Mouse (Mus musculus): ENCODE data around the gene 1810009J06Rik. TPM values are rescaled to one million over a fixed set of nuclear protein-coding genes. Genes with fewer than 3 reads are reported as not detected.

The 1810009J06Rik gene
- not detected in 2 replicates for polyA plus RNA-seq (2012)

DNA sequence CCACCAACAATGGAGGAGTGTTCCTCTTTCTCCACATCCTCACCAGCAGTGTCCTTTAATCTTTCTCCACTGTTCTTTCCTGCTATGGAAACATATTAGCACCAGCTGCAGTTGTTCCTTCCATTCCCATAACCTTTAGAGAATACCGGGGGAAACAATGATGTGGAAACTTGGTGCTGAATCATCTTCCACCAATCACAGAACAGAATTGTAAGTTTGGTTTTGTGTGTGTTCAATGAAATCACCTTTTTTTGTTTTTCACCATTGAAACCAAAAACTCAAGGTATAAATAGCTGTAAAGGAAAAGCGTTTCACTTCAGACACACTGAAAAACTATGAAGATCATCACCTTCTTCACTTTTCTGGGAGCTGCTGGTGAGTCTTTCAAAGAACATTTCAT lies at the start of gene 1810009J06Rik:
TSS of gene 1810009J06Rik (plus strand) at position 301 of the 400 bp plus-strand sequence.

DNA sequence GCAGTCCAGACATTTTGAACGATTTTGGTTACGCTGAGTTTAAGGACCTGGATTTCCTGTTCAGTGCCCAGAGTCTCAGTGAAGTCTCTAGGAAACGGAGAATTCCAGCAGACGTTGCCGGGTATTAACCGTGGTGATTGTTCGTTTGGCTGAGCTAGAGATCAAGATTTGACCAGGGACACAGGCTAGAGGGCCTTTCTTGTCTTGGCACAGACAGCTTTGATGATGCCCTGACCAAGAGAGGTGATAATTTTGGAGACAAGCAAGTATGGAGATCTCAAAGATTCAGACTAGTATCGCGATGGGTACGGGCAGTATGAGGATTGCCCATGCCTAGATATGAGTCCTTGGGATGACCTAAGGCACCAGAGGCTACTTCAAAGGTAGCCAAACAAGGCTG lies 24.1 kb upstream of the 1810009J06Rik start, which contains the start of gene 1700074P13Rik:
TSS of gene 1700074P13Rik (minus strand) at position 101 of the 400 bp plus-strand sequence.

DNA sequence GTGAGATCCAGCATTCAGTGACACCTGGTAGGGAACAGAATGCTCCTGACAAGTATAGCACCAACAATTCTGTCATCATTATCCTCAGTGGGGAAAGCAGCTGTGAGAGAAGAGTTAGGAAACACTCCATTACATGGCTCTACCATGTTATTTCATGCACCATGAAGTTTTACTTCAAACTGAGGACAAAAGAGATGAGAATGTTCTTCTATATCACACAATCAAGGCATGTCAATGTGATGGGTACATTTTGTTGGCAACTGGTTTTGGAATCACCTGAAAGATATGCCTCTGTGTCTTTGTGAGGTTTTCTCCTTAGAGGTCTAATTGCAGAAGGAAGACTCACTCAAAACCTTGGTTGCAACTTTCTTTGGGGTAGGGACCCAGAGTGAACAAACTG lies 12.8 kb upstream of the 1810009J06Rik start, which contains the start of gene Gm4744:
TSS of gene Gm4744 (minus strand) at position 101 of the 400 bp plus-strand sequence.

DNA sequence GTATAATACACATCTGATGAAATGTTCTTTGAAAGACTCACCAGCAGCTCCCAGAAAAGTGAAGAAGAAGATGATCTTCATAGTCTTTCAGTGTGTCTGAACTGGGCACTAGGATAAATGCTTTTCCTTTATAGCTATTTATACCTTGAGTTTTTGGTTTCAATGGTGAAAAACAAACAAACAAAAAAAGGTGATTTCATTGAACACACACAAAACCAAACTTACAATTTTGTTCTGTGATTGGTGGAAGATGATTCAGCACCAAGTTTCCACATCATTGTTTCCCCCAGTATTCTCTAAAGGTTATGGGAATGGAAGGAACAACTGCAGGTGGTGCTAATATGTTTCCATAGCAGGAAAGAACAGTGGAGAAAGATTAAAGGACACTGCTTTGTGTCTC lies 34.8 kb downstream of the 1810009J06Rik start, which contains the start of gene Gm2663:
TSS of gene Gm2663 (minus strand) at position 101 of the 400 bp plus-strand sequence.

Other genes starting within 250 kb of the 1810009J06Rik start
- not detected in 2 replicates for gene Moxd2, start 77.3 kb upstream of the 1810009J06Rik start, polyA plus RNA-seq (2012)
- gene Prss58, start 64.4 kb upstream of the 1810009J06Rik start, polyA plus RNA-seq (2012): not detected in 2 replicates
- gene 1700074P13Rik, start 24.2 kb upstream of the 1810009J06Rik start, polyA plus RNA-seq (2012): not detected in 2 replicates
- gene Gm4744, start 12.9 kb upstream of the 1810009J06Rik start, polyA plus RNA-seq (2012): not detected in 2 replicates
- gene Gm2663, start 34.7 kb downstream of the 1810009J06Rik start, polyA plus RNA-seq (2012): not detected in 2 replicates
- gene 2210010C04Rik, start 70.8 kb downstream of the 1810009J06Rik start, polyA plus RNA-seq (2012): 0.03 TPM in 1 of 2 replicates, not detected in the other

Data from megakaryocyte-erythroid progenitor cell, adult 5 weeks (primary cell).